Mouse (Mus musculus) gastrocnemius, postnatal 25 days (tissue): ENCODE data around the gene Kifc3. TPM values are rescaled to one million over a fixed set of nuclear protein-coding genes. Genes with fewer than 3 reads are reported as not detected.
"Not testable (repeated sequence)": the region's sequence is repeated elsewhere in the genome, so short reads cannot be mapped to it uniquely, and the experiment has no call there.

ENCODE experiments used
- DNase-seq: peaks from one replicate; pipeline ENCODE4 v3.0.0; 2022
- long read RNA-seq, 2 experiments: library from polyadenylated mRNA; stranded (forward); transcript quantifications; one replicate each; pipeline ENCODE4 v2.0.0; 2021
- total RNA-seq, 2 experiments: library from RNA; stranded (reverse); gene quantifications; 1 replicate in 1 of 2; 2 replicates in 1 of 2; pipeline ENCODE4 v1.2.3; 2021

Kifc3 gene
- total RNA-seq, result 10 to 100 TPM in 1 of 2 experiments, 1 to 10 TPM in 1; 7.8 to 10.6 TPM
- long read RNA-seq, experiment 1, partial matches to known transcripts, result 0 of 5 reads
- long read RNA-seq, experiment 1, other reads (novel, unspliced or antisense), result 2 of 5 reads
- long read RNA-seq, experiment 2, transcript Kifc3-201 (20 exons, 3,277 nt), result major isoform, 5 of 9 reads
- long read RNA-seq, experiment 2, partial matches to known transcripts, result 2 of 9 reads
- long read RNA-seq, experiment 2, other reads (novel, unspliced or antisense), result 2 of 9 reads

- peak; percentile 65 for DNase-seq
These were observed at the start of gene Kifc3 for GRCm38 (mm10) chr8:95202649-95203275. Gene Kifc3, minus strand, starts transcription at chr8:95202812.

- DNase-seq, result no peak
These were observed 49.4 kb upstream of the Kifc3 start for GRCm38 (mm10) chr8:95252056-95252455.

- no peak for DNase-seq
These were observed 47.2 kb upstream of the Kifc3 start for GRCm38 (mm10) chr8:95249847-95250246.

- no peak for DNase-seq
These were observed 44.7 kb upstream of the Kifc3 start for GRCm38 (mm10) chr8:95247277-95247676.

GRCm38 (mm10) chr8:95245180-95245579 lies 42.6 kb upstream of the Kifc3 start:
- peak; percentile 61 for DNase-seq

GRCm38 (mm10) chr8:95243853-95244252 lies 41.2 kb upstream of the Kifc3 start:
- no peak for DNase-seq

GRCm38 (mm10) chr8:95242826-95243571 lies 40.4 kb upstream of the Kifc3 start:
- peak; percentile 24 for DNase-seq

- no peak for DNase-seq
These were observed 39.6 kb upstream of the Kifc3 start for GRCm38 (mm10) chr8:95242099-95242825.

GRCm38 (mm10) chr8:95235683-95236082 lies 33.1 kb upstream of the Kifc3 start:
- peak; percentile 44 for DNase-seq

GRCm38 (mm10) chr8:95230086-95230485 lies 27.5 kb upstream of the Kifc3 start:
- DNase-seq, result not testable (repeated sequence)

- DNase-seq, result no peak
These were observed 24.5 kb upstream of the Kifc3 start for GRCm38 (mm10) chr8:95227151-95227468.

- DNase-seq, result no peak
These were observed 23.9 kb upstream of the Kifc3 start for GRCm38 (mm10) chr8:95226251-95227150.

- DNase-seq, result no peak
These were observed 21.4 kb upstream of the Kifc3 start for GRCm38 (mm10) chr8:95223969-95224368.

- no peak for DNase-seq
These were observed 18.4 kb upstream of the Kifc3 start for GRCm38 (mm10) chr8:95221045-95221444.

- DNase-seq, result no peak
These were observed 18.0 kb upstream of the Kifc3 start for GRCm38 (mm10) chr8:95220571-95220998.

- no peak for DNase-seq
These were observed 17.0 kb upstream of the Kifc3 start for GRCm38 (mm10) chr8:95219623-95220022.

GRCm38 (mm10) chr8:95215709-95216360 lies 13.2 kb upstream of the Kifc3 start:
- DNase-seq, result no peak

- peak; percentile 43 for DNase-seq
These were observed 7.3 kb upstream of the Kifc3 start for GRCm38 (mm10) chr8:95209924-95210323.

- no peak for DNase-seq
These were observed 3.3 kb upstream of the Kifc3 start for GRCm38 (mm10) chr8:95205946-95206345.

GRCm38 (mm10) chr8:95204039-95204380 lies 1.4 kb upstream of the Kifc3 start:
- peak; percentile 49 for DNase-seq
